Mouse (Mus musculus): ENCODE measurements around the gene Pou3f1. TPM values are rescaled to one million over a fixed set of nuclear protein-coding genes. Genes with fewer than 3 reads are reported as not detected.
A peak's percentile ranks its signal among the peaks of the same experiment; 100 is the strongest.

Gene Pou3f1
- 12.0 and 13.2 TPM in 2 replicates for polyA plus RNA-seq (2015; fragmentation: Nextera tagmentation; extraction: Ambion mirVana)

DNA sequence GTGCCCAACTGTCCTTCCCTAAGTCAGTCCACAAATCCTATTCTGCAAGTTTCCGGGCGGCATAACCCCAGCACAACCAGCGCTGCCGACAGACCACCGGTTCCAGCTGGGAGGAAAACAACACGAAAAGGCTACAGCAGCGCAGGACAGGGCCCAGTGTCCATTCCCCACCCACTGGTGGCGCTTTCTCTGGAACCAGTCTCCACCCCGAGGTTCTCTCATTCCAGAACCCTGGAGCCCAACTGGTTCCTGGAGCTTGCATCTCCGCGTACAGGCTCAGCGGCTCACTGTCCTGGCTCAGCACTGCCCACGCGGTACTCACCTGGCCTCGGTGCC, at the start of gene Pou3f1:
Gene Pou3f1, plus strand, starts transcription at position 290 of the 336 bp plus-strand sequence.
- Histone ChIP-seq H3K9me3 (replicated peaks) (no peaks in the 10 kb centered on the region), H3K9ac (peak within 1 kb of the TSS; percentile 72), H3K4me3 (peak within 1 kb of the TSS; percentile 61), H3K4me1 (peaks cover 59% of the 10 kb centered on the region), H3K27me3 (peaks cover 83% of the 10 kb centered on the region), H3K36me3 (ENCODE audit: poor library complexity, severe bottlenecking) (no peaks in the 10 kb centered on the region), H3K27ac (peak within 1 kb of the TSS; percentile 63), H3K4me2 (peak within 1 kb of the TSS; percentile 88)
- WGBS, result 1% methylated on average over 15 of the region's 15 CpGs
- no peak for ATAC-seq

DNA sequence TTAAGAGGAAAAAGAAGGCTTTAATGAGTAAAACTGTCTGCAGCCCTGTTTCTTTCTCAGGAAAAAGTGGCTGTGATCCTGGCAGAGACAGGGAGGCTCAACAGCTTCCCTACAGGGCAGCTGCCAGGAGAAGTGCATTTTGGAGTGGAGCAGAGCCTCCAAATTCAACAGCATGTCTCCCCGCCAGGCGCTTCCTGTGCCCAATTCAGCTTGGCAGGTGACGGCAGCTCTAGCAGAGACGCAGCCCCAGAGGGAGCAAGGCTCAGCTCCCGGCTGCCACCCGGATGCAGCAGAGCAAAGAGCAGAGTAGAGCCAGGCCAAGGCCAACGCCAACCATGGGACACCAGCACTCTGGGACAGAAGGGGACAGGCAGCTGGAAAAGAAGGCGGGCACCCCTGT, 49.4 kb upstream of the Pou3f1 start:
- ATAC-seq, result no peak; the same call in 1 of the 2 replicates
- Histone ChIP-seq H3K4me2 (no peak overlapping the region), H3K9ac (no peak overlapping the region), H3K9me3 (replicated peaks) (no peaks in the 10 kb centered on the region), H3K27me3 (peaks cover 22% of the 10 kb centered on the region), H3K36me3 (ENCODE audit: poor library complexity, severe bottlenecking) (no peaks in the 10 kb centered on the region), H3K4me1 (peaks cover 9% of the 10 kb centered on the region; the same call in 1 of the 2 replicates), H3K27ac (0 out of 2 replicates have a peak overlapping the region, but pooled peaks have one; percentile 10), H3K4me3 (no peak overlapping the region)
- WGBS, result 62% methylated on average over 8 of the region's 8 CpGs

DNA sequence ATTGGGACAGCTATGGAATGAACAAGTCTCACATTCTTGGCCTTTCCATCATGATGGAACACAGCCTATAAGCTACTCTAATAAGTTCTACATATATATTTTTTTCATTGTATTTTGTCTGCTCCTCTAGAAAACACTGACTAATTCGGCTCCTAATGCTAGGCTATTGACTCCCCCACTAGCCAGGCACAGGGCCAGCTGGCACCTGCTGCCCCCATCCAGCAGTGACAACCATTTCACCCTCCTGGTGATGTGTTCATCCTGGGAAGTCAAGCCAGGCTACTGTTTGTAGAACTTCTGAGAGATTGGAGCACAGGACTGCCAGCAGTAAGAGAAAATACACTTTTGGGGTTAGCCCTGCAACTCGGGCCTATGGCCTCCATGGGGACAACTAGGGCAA, 46.5 kb upstream of the Pou3f1 start:
- ATAC-seq, result no peak
- H3K4me3 ChIP-seq, result no peak overlapping the region
- 76% methylated on average over 2 of the region's 2 CpGs for WGBS
- H3K9me3 ChIP-seq (replicated peaks), result no peaks in the 10 kb centered on the region
- peaks cover 11% of the 10 kb centered on the region; the same call in 1 of the 2 replicates for H3K4me1 ChIP-seq
- H3K36me3 ChIP-seq (ENCODE audit: poor library complexity, severe bottlenecking), result no peaks in the 10 kb centered on the region
- no peak overlapping the region for H3K4me2 ChIP-seq
- no peak overlapping the region for H3K27ac ChIP-seq
- peaks cover 8% of the 10 kb centered on the region; the same call in 1 of the 2 replicates for H3K27me3 ChIP-seq
- H3K9ac ChIP-seq, result no peak overlapping the region

DNA sequence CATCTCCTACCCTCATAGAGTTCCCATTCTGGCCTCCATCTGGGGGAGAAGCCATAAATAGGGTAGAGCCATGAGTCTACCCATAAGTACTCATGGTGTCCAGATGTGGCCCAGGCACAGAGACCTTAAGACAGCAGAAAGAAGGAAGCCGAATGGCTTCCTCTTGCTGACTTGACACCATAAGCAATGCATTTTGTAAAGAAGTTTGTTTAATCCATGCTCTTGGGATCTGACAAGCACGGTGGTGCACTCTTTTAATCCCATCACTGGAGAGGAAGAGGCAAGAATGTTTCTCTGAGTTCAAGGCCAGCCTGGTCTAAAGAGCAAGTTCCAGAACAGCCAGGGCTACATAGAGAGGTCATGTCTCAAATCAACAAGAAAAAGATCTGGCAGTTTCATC, 45.9 kb upstream of the Pou3f1 start, which contains the start of gene 3100002H09Rik:
Gene 3100002H09Rik, minus strand, starts transcription at position 101 of the 400 bp plus-strand sequence.
- Histone ChIP-seq H3K36me3 (ENCODE audit: poor library complexity, severe bottlenecking) (no peaks in the 10 kb centered on the region), H3K9ac (no peak within 1 kb of the TSS), H3K4me2 (no peak within 1 kb of the TSS), H3K4me1 (peaks cover 18% of the 10 kb centered on the region), H3K27me3 (peaks cover 8% of the 10 kb centered on the region; the same call in 1 of the 2 replicates), H3K4me3 (no peak within 1 kb of the TSS), H3K9me3 (replicated peaks) (no peaks in the 10 kb centered on the region), H3K27ac (no peak within 1 kb of the TSS)
- WGBS, result 83% methylated on average over 2 of the region's 2 CpGs
- ATAC-seq, result no peak

DNA sequence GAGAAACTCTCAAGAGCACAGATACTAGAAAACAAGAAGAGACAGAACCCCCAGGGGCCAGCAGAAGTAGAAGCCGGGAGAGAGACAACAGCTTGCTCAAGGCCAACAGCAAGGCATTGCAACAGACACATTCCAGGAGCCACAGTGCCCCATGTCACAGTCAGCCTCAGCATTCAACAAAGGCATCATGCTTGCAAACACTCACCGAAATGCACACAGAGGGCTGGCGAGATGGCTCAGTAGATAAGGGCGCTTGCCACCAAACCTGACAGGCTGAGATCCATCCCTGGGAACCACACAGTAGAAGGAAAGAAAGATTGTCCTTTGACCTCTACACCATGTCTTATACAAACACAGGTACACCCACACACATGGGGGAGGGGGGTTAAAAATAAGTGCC, 44.8 kb upstream of the Pou3f1 start:
- no peak for ATAC-seq
- Histone ChIP-seq H3K9ac (no peak overlapping the region), H3K9me3 (replicated peaks) (no peaks in the 10 kb centered on the region), H3K4me1 (peaks cover 24% of the 10 kb centered on the region), H3K27me3 (peaks cover 4% of the 10 kb centered on the region; the same call in 1 of the 2 replicates), H3K36me3 (ENCODE audit: poor library complexity, severe bottlenecking) (no peaks in the 10 kb centered on the region), H3K4me2 (no peak overlapping the region), H3K4me3 (no peak overlapping the region), H3K27ac (no peak overlapping the region)
- WGBS, result 78% methylated on average over 4 of the region's 4 CpGs

DNA sequence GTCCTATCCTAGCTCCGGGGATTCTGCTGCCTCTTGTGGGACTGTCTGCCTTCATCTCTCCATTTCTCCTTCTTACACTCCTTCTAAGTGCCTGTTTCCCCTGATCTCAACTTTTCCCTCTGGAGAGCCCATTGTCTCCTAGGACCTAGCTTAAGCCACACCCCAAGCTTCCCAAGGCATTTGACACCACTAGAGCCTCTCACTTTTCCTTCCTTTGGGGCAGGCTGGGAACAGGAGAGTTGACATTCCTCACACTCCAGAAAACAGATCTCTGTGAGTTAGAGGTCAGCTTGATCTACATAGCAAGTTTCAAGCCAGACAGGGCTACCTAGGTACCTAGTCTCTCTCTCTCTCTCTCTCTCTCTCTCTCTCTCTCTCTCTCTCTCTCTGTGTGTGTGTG, 42.4 kb upstream of the Pou3f1 start:
- no peak overlapping the region for H3K4me2 ChIP-seq
- no peak overlapping the region for H3K4me3 ChIP-seq
- peaks cover 4% of the 10 kb centered on the region; the same call in 1 of the 2 replicates for H3K27me3 ChIP-seq
- ATAC-seq, result no peak
- H3K27ac ChIP-seq, result no peak overlapping the region
- no peak overlapping the region for H3K9ac ChIP-seq
- peaks cover 29% of the 10 kb centered on the region for H3K4me1 ChIP-seq
- H3K9me3 ChIP-seq (replicated peaks), result no peaks in the 10 kb centered on the region
- WGBS, result 0% methylated on average over 1 of the region's 1 CpGs
- no peaks in the 10 kb centered on the region for H3K36me3 ChIP-seq (ENCODE audit: poor library complexity, severe bottlenecking)

DNA sequence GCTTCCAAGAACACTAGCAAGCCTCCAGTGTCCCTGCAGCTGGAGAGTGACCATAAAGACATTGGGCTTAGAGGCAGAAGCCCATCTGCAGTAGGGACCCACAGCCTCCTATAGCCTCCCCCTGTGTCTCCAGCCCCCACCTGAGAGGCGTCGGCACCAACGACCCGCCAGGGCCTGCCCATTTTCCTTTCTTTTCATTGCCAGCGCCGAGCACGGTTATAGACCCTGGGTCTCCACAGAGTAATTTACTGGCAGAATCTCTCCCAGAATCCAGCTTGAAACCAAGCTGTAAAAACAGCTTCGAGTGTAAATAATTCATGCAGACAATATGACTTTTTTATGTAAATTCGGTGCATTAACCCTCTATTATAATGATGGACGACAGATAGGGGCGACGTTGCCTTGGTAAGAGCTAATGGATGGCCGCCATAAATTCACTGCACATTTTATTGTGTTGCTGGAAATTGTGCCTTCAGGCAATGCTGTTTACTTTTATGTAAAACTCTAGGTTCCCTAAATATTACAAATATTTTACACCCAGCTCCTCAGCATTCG, 41.1 kb upstream of the Pou3f1 start:
- H3K9me3 ChIP-seq (replicated peaks), result no peaks in the 10 kb centered on the region
- WGBS, result 39% methylated on average over 14 of the region's 14 CpGs
- H3K36me3 ChIP-seq (ENCODE audit: poor library complexity, severe bottlenecking), result no peaks in the 10 kb centered on the region
- no peak overlapping the region for H3K4me2 ChIP-seq
- no peak overlapping the region for H3K4me3 ChIP-seq
- H3K27ac ChIP-seq, result peak overlapping the region; percentile 49
- peaks cover 8% of the 10 kb centered on the region; the same call in 1 of the 2 replicates for H3K27me3 ChIP-seq
- no peak for ATAC-seq
- H3K9ac ChIP-seq, result no peak overlapping the region
- peaks cover 24% of the 10 kb centered on the region for H3K4me1 ChIP-seq

DNA sequence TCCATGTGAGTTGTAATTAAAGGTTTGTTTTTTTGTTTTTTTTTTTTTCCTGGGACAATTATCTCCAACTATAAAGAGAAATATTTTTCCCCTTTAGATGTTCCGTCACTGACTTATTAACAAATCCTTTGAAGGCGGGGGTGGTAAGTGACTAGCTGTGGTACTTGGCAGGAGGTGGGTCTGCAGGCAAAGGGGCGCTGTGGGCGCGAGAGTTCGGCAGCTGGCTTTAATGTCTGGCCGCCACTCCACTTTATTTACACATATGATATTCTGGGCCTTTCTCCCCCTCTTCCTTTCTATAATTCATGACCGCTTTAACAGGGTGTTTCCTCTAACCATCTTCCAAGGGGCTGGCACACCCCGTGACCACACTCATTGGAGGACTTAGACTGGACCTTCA, 40.6 kb upstream of the Pou3f1 start:
- WGBS, result 53% methylated on average over 9 of the region's 9 CpGs
- ATAC-seq, result no peak

DNA sequence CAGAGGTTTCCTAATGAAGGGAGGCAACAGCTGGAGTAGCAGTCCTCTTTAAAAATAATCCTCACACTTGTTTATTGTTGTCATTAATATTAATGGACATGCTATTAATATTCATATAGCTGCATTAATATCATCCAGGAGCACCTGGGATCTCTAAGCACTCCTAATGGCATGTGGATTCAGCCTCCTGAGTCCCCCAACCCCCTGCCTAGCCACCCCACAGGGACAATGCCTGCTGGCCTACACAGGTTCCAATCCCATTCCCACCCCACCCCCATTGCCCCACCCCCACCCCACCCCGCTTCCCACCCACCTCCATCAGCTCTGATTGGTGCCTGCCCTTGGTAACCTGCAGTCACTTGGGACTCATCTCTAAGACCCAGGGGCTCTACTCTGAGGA, 40.0 kb upstream of the Pou3f1 start:
- no peak overlapping the region for H3K4me2 ChIP-seq
- ATAC-seq, result no peak
- H3K36me3 ChIP-seq (ENCODE audit: poor library complexity, severe bottlenecking), result no peaks in the 10 kb centered on the region
- 71% methylated on average over 1 of the region's 1 CpGs for WGBS
- H3K4me1 ChIP-seq, result peaks cover 29% of the 10 kb centered on the region
- H3K9ac ChIP-seq, result no peak overlapping the region
- no peak overlapping the region for H3K4me3 ChIP-seq
- no peaks in the 10 kb centered on the region for H3K9me3 ChIP-seq (replicated peaks)
- no peak overlapping the region for H3K27ac ChIP-seq
- H3K27me3 ChIP-seq, result 0 out of 2 replicates have a peak, but pooled peaks cover 6% of the 10 kb centered on the region

More for the DNA sequence above, 40.6 kb upstream of the Pou3f1 start:
- peaks cover 24% of the 10 kb centered on the region for H3K4me1 ChIP-seq
- H3K4me2 ChIP-seq, result no peak overlapping the region
- peak overlapping the region; percentile 49; the same call in 1 of the 2 replicates for H3K27ac ChIP-seq
- H3K4me3 ChIP-seq, result no peak overlapping the region
- H3K9me3 ChIP-seq (replicated peaks), result no peaks in the 10 kb centered on the region
- H3K27me3 ChIP-seq, result 0 out of 2 replicates have a peak, but pooled peaks cover 6% of the 10 kb centered on the region
- H3K36me3 ChIP-seq (ENCODE audit: poor library complexity, severe bottlenecking), result no peaks in the 10 kb centered on the region
- no peak overlapping the region for H3K9ac ChIP-seq

DNA sequence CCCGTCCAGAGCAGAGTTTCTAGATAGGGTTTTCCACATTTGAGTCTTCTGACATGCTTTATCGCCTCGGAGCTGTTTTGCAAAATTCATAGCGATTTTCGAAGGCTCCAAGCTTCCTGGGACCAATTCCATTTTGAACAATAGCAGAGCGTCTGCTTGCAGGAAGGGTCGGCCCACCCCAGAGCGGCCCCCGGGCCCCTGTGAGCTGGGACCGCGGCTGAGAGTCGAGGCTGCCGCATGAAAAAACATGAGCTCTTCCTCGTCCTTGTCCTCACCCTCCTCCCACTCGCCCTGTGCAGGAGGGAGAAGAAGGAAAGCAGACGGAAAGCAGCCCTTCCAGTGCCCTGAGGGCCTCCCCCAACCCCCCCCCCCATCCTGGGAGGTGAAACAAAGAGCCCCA, 38.0 kb upstream of the Pou3f1 start:
- Histone ChIP-seq H3K4me3 (no peak overlapping the region), H3K4me1 (peaks cover 32% of the 10 kb centered on the region), H3K27ac (no peak overlapping the region), H3K9me3 (replicated peaks) (no peaks in the 10 kb centered on the region), H3K36me3 (ENCODE audit: poor library complexity, severe bottlenecking) (no peaks in the 10 kb centered on the region), H3K4me2 (peak overlapping the region; percentile 30), H3K9ac (peak overlapping the region; percentile 51), H3K27me3 (0 out of 2 replicates have a peak, but pooled peaks cover 11% of the 10 kb centered on the region)
- WGBS, result 9% methylated on average over 14 of the region's 16 CpGs
- ATAC-seq, result no peak

DNA sequence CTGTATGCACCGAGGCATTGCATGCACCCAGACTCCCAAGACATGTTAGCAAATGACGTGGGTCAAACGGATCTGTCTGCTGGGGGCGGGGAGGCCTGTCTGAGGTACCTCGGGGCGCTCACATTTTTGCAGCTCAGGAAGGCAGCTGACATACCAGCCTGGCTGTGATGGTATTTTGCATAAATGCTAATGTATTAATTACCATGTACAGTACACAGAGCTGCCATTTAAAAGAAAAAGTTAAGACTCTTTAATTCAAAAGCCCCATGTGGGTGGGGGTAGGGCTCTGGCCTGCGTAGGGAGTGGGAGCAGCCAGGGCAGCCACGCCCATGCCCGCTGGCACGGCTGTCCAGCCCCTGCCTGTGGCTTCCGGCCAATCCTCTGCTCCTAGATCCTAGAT, 35.2 kb upstream of the Pou3f1 start:
- H3K27me3 ChIP-seq, result 0 out of 2 replicates have a peak, but pooled peaks cover 15% of the 10 kb centered on the region
- no peak overlapping the region for H3K4me2 ChIP-seq
- peak; percentile 33; the same call in 1 of the 2 replicates for ATAC-seq
- H3K4me3 ChIP-seq, result no peak overlapping the region
- no peaks in the 10 kb centered on the region for H3K9me3 ChIP-seq (replicated peaks)
- peaks cover 33% of the 10 kb centered on the region for H3K4me1 ChIP-seq
- WGBS, result 59% methylated on average over 11 of the region's 11 CpGs
- no peaks in the 10 kb centered on the region for H3K36me3 ChIP-seq (ENCODE audit: poor library complexity, severe bottlenecking)
- H3K9ac ChIP-seq, result no peak overlapping the region
- H3K27ac ChIP-seq, result no peak overlapping the region

DNA sequence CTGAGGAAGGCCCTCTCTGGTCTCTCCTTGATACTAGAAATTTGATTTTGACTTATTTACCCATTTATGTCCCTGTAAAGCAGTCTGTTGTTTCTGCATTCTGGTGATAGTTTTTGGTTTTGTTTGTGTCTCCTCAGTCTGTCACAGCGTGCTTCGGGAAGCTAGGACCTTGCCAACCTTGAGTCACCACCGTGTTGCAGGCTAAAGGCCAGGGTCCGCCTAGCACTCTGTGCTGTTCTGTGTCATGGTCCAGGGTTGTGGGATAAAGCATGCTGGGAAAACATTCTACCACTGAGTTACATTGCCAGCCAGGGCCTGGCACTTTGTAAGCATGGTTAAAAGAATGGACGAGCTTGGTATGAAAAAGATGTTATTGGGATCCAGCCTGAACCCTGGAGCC, 34.0 kb upstream of the Pou3f1 start:
- no peaks in the 10 kb centered on the region for H3K9me3 ChIP-seq (replicated peaks)
- ATAC-seq, result no peak

More for the DNA sequence above, 34.0 kb upstream of the Pou3f1 start:
- Histone ChIP-seq H3K9ac (no peak overlapping the region), H3K4me2 (no peak overlapping the region), H3K27me3 (0 out of 2 replicates have a peak, but pooled peaks cover 15% of the 10 kb centered on the region), H3K36me3 (ENCODE audit: poor library complexity, severe bottlenecking) (no peaks in the 10 kb centered on the region), H3K27ac (no peak overlapping the region), H3K4me1 (peaks cover 39% of the 10 kb centered on the region), H3K4me3 (no peak overlapping the region)
- 91% methylated on average over 5 of the region's 5 CpGs for WGBS
